Mouse (Mus musculus) G1E (cell line): ENCODE data around the gene Kidins220.

Experiments
- CTCF ChIP-seq: IDR thresholded peaks from 2 replicates; pipeline ENCODE4 v1.5.1; 2012; ENCODE audit warnings: low read depth, low read length, inconsistent platforms, mixed read lengths
- GATA1 ChIP-seq: IDR thresholded peaks from 2 replicates; pipeline ENCODE4 v1.6.1; 2012; ENCODE audit warnings: borderline replicate concordance, low read length, inconsistent platforms, mixed read lengths
- GATA2 ChIP-seq: IDR thresholded peaks from 2 replicates; pipeline ENCODE4 v1.6.1; 2012; ENCODE audit warnings: low read depth, low read length, inconsistent platforms, borderline replicate concordance
- TAL1 ChIP-seq: conservative IDR thresholded peaks from 2 replicates; pipeline ENCODE4 v1.6.1; 2012; ENCODE audit warnings: low read depth, low read length, inconsistent platforms, mixed read lengths

DNA sequence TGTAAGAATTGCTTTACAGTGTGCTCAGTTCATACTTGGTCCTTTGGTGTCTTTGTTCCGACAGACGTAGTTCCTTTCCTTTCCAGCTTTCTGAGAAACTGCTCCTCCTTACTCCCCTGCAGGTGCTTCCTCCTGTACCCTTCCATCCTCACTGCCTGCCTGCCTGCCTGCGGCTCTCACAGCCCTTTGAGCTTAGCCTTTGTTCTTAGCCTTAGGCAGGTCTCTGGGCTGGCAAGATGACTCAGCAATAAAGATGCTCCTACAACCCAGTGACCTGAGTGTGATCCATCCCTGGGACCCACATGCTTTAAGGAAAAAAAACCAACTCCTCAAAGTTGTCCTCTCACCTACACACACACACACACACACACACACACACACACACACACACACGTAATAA, 80.2 kb downstream of the Kidins220 start:
- TF ChIP-seq CTCF (no peak), GATA1 (no peak), TAL1 (no peak), GATA2 (no peak)
